9 mouse cellular contexts compared by ENCODE assay signal in genomic region chr5:121452906-121453305, GRCm38 (mm10). TPM values are rescaled to one million over a fixed set of nuclear protein-coding genes. Genes with fewer than 3 reads are reported as not detected.
A peak's percentile ranks its signal among the peaks of the same experiment; 100 is the strongest.
DNase-seq lines count a peak whose midpoint lies in the region; ATAC-seq and TF ChIP-seq lines count a peak whose summit lies in the region.
"Had no signal": no experiment of that assay in that cellular context is flagged by ENCODE, and none has a peak within 500 bp of the region (broad histone marks: within the 10 kb centered on the region; RNA-seq: fewer than 3 reads in every experiment).

No protein-coding gene starts in this region.

- H3K9ac ChIP-seq in hindbrain, embryonic 14.5 days: peak overlapping the region; percentile 95
- peak overlapping the region; percentile 93 for H3K9ac ChIP-seq in midbrain, embryonic 13.5 days (replicated peaks)

- no peak for TF ChIP-seq CTCF in cerebellum, adult 2 months (IDR thresholded peaks at IDR 0.05; ENCODE audit: borderline replicate concordance, insufficient read depth, low read depth, low read length)
- no peak for TF ChIP-seq CTCF in C2C12 (IDR thresholded peaks at IDR 0.05; ENCODE audit: control insufficient read depth, insufficient read depth, insufficient read length)

- H3K4me3 ChIP-seq in cerebellum, adult 2 months (replicated peaks; ENCODE audit: insufficient read depth, low read depth, low read length): peak overlapping the region; percentile 72
- peak overlapping the region; percentile 58 for H3K4me3 ChIP-seq in C2C12 (ENCODE audit: insufficient read depth, poor library complexity, severe bottlenecking)
- H3K4me3 ChIP-seq in hindbrain, embryonic 14.5 days (replicated peaks; ENCODE audit: low read length): peak overlapping the region; percentile 97
- peak overlapping the region; percentile 76 for H3K4me3 ChIP-seq in midbrain, embryonic 13.5 days (replicated peaks)

- no peaks in the 10 kb centered on the region for H3K9me3 ChIP-seq in hindbrain, embryonic 14.5 days (ENCODE audit: control insufficient read depth, low read length)
- no peaks in the 10 kb centered on the region for H3K9me3 ChIP-seq in midbrain, embryonic 13.5 days

- peaks cover 4% of the 10 kb centered on the region; the same call in 1 of the 2 replicates for H3K4me1 ChIP-seq in cerebellum, adult 2 months (ENCODE audit: control insufficient read depth, insufficient read depth, low read length)
- H3K4me1 ChIP-seq in hindbrain, embryonic 14.5 days (replicated peaks; ENCODE audit: control insufficient read depth, insufficient read depth, low read length): peaks cover 24% of the 10 kb centered on the region
- peaks cover 32% of the 10 kb centered on the region for H3K4me1 ChIP-seq in midbrain, embryonic 13.5 days (replicated peaks)

- H3K36me3 ChIP-seq in C2C12 (ENCODE audit: control insufficient read depth, insufficient read depth): peaks cover 20% of the 10 kb centered on the region
- peaks cover 22% of the 10 kb centered on the region for H3K36me3 ChIP-seq in hindbrain, embryonic 14.5 days (replicated peaks; ENCODE audit: control insufficient read depth, insufficient read depth)
- peaks cover 19% of the 10 kb centered on the region for H3K36me3 ChIP-seq in midbrain, embryonic 13.5 days

- H3K4me2 ChIP-seq in hindbrain, embryonic 14.5 days (replicated peaks): peak overlapping the region; percentile 88
- peak overlapping the region; percentile 85 for H3K4me2 ChIP-seq in midbrain, embryonic 13.5 days (replicated peaks)

- peak overlapping the region; percentile 92 for H3K27ac ChIP-seq in cerebellum, adult 2 months (ENCODE audit: insufficient read depth, low read length)
- peak overlapping the region; percentile 97 for H3K27ac ChIP-seq in hindbrain, embryonic 14.5 days
- peak overlapping the region; percentile 94 for H3K27ac ChIP-seq in midbrain, embryonic 13.5 days

- DNase-seq in cerebellum, adult 2 months: peak in 1 of 2 experiments; percentile 63
- DNase-seq in cerebellum, postnatal 4 days (ENCODE audit: low spot score in 2 of 2): no peak
- DNase-seq in hindbrain, embryonic 14.5 days (ENCODE audit: low spot score): peak; percentile 35
- DNase-seq in embryo, embryonic 11 days: no peak
- no peak for DNase-seq in spleen, postnatal 10 days (ENCODE audit: low spot score in 2 of 2)

- H3ac ChIP-seq in C2C12 (ENCODE audit: control insufficient read depth, insufficient read length, low read depth): peak overlapping the region; percentile 87

- TF ChIP-seq POLR2A in cerebellum, adult 2 months (IDR thresholded peaks at IDR 0.05; ENCODE audit: borderline replicate concordance, insufficient read depth, low read length): no peak

- H3K79me3 ChIP-seq in C2C12 (ENCODE audit: low read depth): peaks cover 23% of the 10 kb centered on the region

- peak; percentile 3; the same call in 1 of the 2 replicates for ATAC-seq in erythroblast, adult 5-6 weeks (replicated peaks; ENCODE audit: low FRiP score, poor library complexity, severe bottlenecking)
- no peak for ATAC-seq in hindbrain, embryonic 14.5 days (ENCODE audit: low FRiP score)
- ATAC-seq in midbrain, embryonic 13.5 days: no peak; the same call in 1 of the 2 replicates

- WGBS in cerebellum, adult 2 months: under 1% methylated on average over 9 of the region's 9 CpGs
- WGBS in hindbrain, embryonic 14.5 days: 8% methylated on average over 9 of the region's 9 CpGs
- WGBS in midbrain, embryonic 13.5 days: 6% methylated on average over 9 of the region's 9 CpGs

- H3K79me2 ChIP-seq in C2C12 (ENCODE audit: control insufficient read depth, insufficient read depth): peaks cover 48% of the 10 kb centered on the region

- no peaks in the 10 kb centered on the region for H3K27me3 ChIP-seq in cerebellum, adult 2 months (ENCODE audit: control insufficient read depth, insufficient read depth, low read length)
- H3K27me3 ChIP-seq in C2C12 (ENCODE audit: control insufficient read depth, insufficient read depth, insufficient read length): no peaks in the 10 kb centered on the region
- no peaks in the 10 kb centered on the region for H3K27me3 ChIP-seq in hindbrain, embryonic 14.5 days (ENCODE audit: control insufficient read depth, insufficient read depth, low read length)
- H3K27me3 ChIP-seq in midbrain, embryonic 13.5 days: no peaks in the 10 kb centered on the region

TF ChIP-seq in C2C12, 6 proteins besides CTCF, POLR2A, EP300 and RAD21:
- no peak for TF ChIP-seq MYOD1 (IDR thresholded peaks at IDR 0.05; ENCODE audit: control insufficient read depth, insufficient read length, low read depth)
- no peak for TF ChIP-seq MAX (IDR thresholded peaks at IDR 0.05)
- no peak for TF ChIP-seq FOSL1 (IDR thresholded peaks at IDR 0.05; ENCODE audit: insufficient read depth, low read length, poor library complexity, severe bottlenecking)
- TF ChIP-seq CEBPB (IDR thresholded peaks at IDR 0.05; ENCODE audit: low read depth): no peak
- no peak for TF ChIP-seq MYOG (IDR thresholded peaks at IDR 0.05; ENCODE audit: control insufficient read depth, extremely low read depth, insufficient read length)
- TF ChIP-seq USF1 (IDR thresholded peaks at IDR 0.05; ENCODE audit: low read depth): no peak

RNA-seq across cellular contexts. Expression of gene Erp29, which starts 0.6 kb away (rescaled TPM):
- polyA plus RNA-seq in cerebellum, adult 2 months (2012; rRNA removed): 145 TPM in 2 replicates
- polyA plus RNA-seq in C2C12 (2012; fragmentation: generic; extraction: Trizol): 109 TPM
- total RNA-seq in erythroblast, adult 5-6 weeks (2015; ENCODE audit: low replicate concordance): 37.8 and 44.6 TPM in 2 replicates
- 76.1 and 121 TPM in 2 replicates for total RNA-seq in erythroblast, adult 5-6 weeks (2017; ENCODE audit: low replicate concordance)
- polyA plus RNA-seq in hindbrain, embryonic 14.5 days (2014; fragmentation: Nextera tagmentation; extraction: Ambion mirVana): 146 and 147 TPM in 2 replicates
- polyA plus RNA-seq in midbrain, embryonic 13.5 days (2015; fragmentation: Nextera tagmentation; extraction: Ambion mirVana): 152 and 160 TPM in 2 replicates

RNA-seq across cellular contexts. Expression of gene Tmem116, which starts 1.2 kb away (rescaled TPM):
- 2.8 and 3.7 TPM in 2 replicates for polyA plus RNA-seq in cerebellum, adult 2 months (2012; rRNA removed)
- 0.54 TPM for polyA plus RNA-seq in C2C12 (2012; fragmentation: generic; extraction: Trizol)
- not detected in 2 replicates for total RNA-seq in erythroblast, adult 5-6 weeks (2015; ENCODE audit: low replicate concordance)
- 0.42 and 1.4 TPM in 2 replicates for total RNA-seq in erythroblast, adult 5-6 weeks (2017; ENCODE audit: low replicate concordance)
- polyA plus RNA-seq in hindbrain, embryonic 14.5 days (2014; fragmentation: Nextera tagmentation; extraction: Ambion mirVana): 1.2 and 1.9 TPM in 2 replicates
- 1.2 and 1.6 TPM in 2 replicates for polyA plus RNA-seq in midbrain, embryonic 13.5 days (2015; fragmentation: Nextera tagmentation; extraction: Ambion mirVana)

RNA-seq across cellular contexts. Expression of gene Adam1b, which starts 50.3 kb away (rescaled TPM):
- not detected in 2 replicates for polyA plus RNA-seq in cerebellum, adult 2 months (2012; rRNA removed)
- polyA plus RNA-seq in C2C12 (2012; fragmentation: generic; extraction: Trizol): not detected
- total RNA-seq in erythroblast, adult 5-6 weeks (2015; ENCODE audit: low replicate concordance): not detected in 2 replicates
- not detected in 2 replicates for total RNA-seq in erythroblast, adult 5-6 weeks (2017; ENCODE audit: low replicate concordance)
- polyA plus RNA-seq in hindbrain, embryonic 14.5 days (2014; fragmentation: Nextera tagmentation; extraction: Ambion mirVana): not detected in 2 replicates
- not detected in 2 replicates for polyA plus RNA-seq in midbrain, embryonic 13.5 days (2015; fragmentation: Nextera tagmentation; extraction: Ambion mirVana)
- total RNA-seq: left cerebral cortex, postnatal 10 days had no signal

RNA-seq across cellular contexts. Expression of gene Naa25, which starts 55.2 kb away (rescaled TPM):
- 19.6 and 21.2 TPM in 2 replicates for polyA plus RNA-seq in cerebellum, adult 2 months (2012; rRNA removed)
- 16.8 TPM for polyA plus RNA-seq in C2C12 (2012; fragmentation: generic; extraction: Trizol)
- 7.9 and 10.4 TPM in 2 replicates for total RNA-seq in erythroblast, adult 5-6 weeks (2015; ENCODE audit: low replicate concordance)
- 14.2 and 16.6 TPM in 2 replicates for total RNA-seq in erythroblast, adult 5-6 weeks (2017; ENCODE audit: low replicate concordance)
- polyA plus RNA-seq in hindbrain, embryonic 14.5 days (2014; fragmentation: Nextera tagmentation; extraction: Ambion mirVana): 55.3 and 63.6 TPM in 2 replicates
- polyA plus RNA-seq in midbrain, embryonic 13.5 days (2015; fragmentation: Nextera tagmentation; extraction: Ambion mirVana): 48.0 and 50.7 TPM in 2 replicates
